Mouse (Mus musculus) telencephalon, adult 2 months (tissue): Measurements from ENCODE around the gene Mmp15.
"Not testable (repeated sequence)": the region's sequence is repeated elsewhere in the genome, so short reads cannot be mapped to it uniquely, and the experiment has no call there.

ENCODE experiments used
- DNase-seq: peaks from one replicate; pipeline ENCODE4 v3.0.0-alpha.2; 2011; ENCODE audit warnings: low read depth, low spot score

Gene Mmp15

DNA sequence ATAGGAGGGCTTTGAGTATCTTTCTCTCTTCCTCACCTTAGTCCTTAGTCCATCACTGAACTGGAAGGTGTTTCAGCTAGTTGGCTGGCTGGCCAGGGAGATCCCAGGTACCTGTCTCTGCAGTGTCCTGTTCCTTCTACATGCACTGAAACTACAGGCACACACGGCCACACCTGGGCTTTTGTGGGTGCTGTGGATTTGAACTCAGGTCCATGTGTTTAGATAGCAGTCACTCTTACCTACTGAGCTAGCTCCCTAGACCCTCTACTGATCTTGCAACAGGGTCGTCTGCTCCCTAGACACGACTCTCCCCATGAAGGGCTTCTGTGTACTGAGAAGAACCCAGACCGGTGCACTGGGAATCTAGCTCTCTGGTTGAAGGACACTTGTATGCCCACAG is 25.0 kb downstream of the Mmp15 start:
- no peak for DNase-seq

DNA sequence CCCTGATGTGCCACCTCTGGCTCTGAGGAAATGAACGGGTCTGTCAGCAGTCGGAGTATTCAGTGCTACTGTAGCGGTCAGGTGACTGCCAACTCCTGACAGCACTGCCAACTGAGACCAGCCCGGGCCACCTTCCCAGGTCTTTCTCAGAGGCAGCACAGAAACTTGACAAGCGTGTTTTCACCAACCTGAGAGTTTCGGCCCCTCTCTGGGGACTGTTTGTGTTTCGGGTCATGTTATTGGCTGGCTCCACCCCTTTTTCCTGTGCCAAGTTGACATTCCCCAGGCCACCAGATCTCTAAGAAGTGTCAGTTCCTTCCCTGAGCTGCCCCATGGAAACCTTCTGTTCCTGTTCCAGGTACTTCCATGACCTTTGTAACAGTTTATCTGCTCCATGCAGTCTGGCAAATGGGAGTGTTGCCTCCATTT is 25.8 kb downstream of the Mmp15 start:
- no peak for DNase-seq

DNA sequence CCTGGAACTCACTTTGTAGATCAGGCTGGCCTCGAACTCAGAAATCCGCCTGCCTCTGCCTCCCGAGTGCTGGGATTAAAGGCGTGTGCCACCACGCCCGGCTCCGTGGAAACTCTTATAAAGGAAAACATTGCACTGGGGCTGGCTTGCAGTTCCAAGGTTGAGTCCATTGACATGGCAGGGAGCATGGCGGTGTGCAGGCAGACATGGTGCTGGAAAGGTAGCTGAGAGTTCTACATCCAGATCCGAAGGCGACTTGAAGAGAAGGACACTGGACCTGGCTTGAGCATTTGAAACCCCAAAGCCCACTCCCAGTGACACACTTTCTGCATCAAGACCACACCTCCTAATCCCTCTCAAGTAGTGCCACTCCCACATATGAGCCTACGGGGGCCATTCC is 26.9 kb downstream of the Mmp15 start:
- DNase-seq: not testable (repeated sequence)

DNA sequence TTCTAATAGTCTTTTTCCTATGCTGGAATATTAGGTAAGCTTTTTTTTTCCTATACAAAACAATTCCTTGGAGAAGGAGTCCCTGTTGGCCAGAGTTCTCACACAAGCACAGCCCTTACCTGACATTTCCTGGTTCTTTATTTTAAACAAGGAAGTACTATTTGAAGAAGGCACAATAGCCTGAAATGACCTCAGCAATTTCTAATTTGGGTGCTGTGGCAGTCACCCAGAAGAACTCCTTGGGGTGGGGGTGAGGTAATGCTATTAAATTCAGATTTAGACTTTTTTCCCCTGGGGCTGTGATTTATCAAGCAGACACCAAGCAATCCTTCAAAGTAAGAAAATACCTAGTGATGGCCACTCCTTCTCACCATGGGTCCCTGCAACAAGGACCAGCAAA is 28.9 kb downstream of the Mmp15 start:
- DNase-seq: no peak

DNA sequence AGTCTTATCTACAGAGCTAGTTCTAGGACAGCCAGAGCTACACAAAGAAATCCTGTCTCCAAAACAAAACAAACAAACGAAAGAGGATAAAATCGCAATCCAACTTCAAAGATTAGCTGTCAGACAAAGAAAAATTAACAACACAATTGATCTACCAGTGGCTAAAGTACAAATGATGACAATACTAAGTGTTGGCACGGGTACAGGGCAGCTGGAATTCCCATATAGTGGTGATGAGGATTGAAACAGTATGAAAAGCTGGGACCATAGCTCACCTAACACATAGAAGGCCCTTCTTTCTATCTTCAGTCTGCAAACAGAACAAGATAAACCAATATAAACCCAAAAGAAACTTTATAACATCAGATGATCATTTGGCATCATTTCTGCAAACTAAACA is 29.5 kb downstream of the Mmp15 start:
- no peak for DNase-seq

DNA sequence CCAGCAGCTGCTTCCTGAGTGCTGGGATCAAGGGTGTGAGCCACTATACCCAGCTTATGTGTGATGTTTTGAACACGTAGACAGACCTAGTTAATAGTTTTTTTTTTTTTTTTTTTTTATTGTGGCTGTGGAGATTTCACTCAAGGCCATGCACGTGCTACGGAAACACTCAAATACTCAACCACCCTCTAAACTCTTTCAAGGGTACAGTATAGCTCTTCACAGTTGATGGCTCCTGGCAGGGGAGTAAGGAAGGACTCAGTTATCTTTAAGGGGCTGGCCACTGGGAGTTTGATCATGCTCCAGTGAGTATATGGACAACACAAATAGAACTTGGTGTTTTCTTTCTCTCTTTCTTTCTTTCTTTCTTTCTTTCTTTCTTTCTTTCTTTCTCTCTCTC is 32.4 kb downstream of the Mmp15 start:
- DNase-seq: no peak

DNA sequence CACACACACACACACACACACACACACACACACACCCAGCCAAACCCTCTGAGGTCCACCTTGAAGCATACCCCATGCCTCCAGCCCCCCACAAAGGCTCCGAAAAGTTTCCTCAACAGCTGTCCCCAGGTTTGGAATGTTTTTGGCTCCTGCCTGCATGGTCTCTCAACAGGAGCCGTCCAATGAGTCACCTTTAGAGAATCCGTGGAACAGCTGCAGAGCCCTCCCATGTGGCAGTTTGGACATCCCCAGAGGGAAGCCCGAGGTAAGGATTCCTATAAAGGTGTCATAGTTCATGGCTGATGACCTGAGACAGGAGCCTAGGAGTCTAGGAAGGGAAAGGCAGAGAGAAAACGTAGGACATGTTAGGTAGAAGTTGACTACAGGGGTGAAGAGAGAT is 34.0 kb downstream of the Mmp15 start:
- DNase-seq: no peak

DNA sequence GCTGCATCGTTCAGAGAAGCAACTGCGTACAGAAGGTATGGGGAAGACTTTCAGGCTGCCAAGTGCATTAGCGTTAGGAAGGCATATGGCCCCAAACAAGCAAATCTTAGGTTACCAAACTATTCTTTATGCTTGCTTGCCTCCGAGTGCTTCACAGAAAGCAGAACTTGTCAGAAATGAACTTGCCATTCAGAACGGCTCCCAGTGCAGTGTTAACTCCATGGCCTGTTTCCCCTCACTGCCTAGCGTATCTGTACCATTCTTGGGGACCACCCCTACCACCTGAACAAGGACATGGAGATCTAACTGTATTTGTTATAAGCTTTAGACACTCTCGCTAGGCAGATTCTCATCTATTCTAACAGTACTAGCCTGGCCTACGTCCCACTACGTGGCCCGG is 35.2 kb downstream of the Mmp15 start:
- no peak for DNase-seq

DNA sequence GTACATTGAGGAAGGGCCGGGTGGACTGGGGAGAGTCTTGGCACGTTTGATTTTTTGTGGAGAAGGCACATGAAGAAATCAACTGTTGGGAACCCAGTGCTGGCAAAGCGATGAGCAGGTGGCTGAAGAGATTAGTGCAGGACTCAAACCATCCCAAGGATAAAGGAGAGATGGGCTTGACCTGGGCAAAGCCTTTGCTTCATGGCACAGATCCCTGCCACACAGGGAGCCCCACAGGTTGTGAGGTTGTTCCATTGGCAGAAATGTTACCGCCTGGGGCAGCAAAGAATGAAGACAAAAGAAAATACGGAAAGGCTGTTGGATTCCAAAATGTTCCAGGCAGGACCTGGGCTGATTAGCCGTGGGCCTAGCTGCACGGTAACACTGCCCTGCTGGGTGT is 35.9 kb downstream of the Mmp15 start:
- no peak for DNase-seq

DNA sequence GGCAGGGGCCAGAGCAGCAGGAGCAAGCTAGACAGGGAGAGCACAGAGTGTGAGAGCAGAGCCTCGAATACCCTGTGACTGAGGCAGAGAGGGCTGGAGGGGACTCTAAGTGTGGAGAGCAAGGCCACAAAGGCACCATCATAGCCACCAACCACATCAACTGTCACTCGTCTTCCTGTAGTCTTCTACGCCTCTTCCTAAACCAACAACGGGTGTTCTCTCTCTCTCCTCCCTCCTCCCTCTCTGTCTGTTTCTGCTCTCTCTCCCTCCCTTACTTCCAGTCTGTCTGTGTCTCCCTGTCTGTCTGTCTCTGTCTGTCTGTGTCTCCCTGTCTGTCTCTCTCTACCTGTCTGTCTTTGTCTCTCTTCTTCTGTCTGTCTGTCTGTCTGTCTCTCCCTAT is 38.2 kb downstream of the Mmp15 start:
- no peak for DNase-seq

DNA sequence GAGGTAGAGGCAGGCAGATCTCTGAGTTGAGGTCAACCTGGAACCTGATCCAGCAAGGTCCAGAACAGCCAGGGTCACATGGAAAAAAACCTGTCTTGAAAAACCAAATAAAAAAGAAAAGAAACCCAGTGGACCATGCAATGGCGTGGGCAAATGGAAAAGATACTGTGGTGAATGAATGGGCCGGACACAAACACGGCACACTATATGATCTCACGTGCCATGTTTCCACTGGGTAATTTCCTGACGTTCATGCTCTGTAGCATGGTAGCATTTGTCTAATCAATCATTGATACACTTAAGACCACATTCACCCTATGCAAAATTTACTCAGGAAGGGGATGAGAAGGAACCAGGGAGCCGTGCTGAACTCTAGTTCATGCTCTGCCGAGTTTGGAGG is 39.0 kb downstream of the Mmp15 start:
- no peak for DNase-seq

DNA sequence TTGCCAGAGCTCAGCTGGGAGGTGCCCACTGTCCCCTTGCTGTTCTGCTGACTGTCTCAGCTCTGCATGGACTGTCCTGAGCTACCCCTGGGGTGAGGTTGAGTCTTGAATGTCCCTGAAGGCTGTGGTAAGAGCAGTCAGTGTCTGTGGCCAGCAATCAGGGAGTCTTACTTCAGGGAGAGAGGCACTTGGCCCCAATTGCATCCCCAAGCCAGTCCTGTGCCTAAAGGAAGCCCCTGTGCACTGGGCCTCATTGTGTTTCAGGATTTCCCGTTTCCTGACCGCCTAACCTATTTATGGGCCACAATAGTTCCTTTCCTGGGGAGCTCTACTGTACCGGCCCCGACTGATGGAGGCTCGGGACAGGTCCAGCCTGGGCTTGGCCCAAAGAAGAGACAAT is 40.5 kb downstream of the Mmp15 start:
- no peak for DNase-seq

DNA sequence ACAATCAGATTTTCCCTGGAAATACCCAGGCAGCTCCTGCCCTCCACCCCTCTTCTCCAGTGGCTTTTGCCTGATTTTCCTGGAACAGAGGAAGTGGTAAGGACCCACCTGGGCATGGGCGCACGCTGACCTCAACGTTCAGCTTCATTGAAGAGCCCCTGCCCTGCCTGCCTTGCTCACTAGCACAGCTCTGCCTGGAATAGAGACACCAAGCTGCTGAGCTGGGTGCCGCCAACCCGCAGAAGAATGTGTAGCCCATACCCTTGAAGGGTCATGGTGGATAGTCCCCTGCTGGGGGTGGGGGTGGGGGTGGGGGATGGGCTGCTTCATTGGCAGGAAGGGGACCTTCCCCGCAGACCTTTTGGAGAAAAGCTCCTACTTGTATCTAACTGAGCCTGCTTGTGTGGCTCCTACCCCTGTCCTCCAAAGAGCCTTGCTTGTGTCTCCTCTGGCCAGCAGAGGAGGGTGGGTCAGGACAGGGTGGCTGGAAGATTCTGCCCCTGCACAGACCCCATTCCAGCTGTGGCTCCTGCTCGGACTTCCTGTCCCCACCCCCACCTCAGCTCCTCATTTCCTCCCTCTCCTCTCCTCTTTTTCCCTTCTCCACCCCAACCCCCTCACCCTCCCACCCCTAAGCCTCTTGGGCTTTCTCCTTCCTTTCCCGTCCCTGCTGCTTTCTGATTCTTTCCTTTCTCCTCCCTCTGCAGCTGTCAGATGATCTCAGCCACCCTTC is 43.3 kb downstream of the Mmp15 start:
- no peak for DNase-seq

DNA sequence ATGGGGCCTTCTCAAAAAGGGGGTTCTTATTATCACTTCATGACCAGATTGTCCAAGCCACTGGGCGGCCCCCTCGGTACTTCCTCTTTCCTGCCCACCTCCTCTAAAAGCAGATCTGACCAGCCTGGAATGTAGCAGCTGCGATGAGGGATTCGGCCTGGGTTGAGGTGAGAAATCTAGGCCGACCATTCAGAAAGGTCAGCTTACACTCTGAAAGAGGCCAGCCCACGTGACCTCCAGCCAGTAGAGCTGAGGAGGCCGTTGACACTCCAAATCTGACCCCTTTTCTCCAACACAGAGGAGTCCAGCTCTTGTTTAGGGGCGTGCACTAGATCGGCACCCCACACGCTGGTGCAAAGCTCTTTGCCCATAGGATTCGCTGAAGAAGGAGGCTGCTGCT is 44.7 kb downstream of the Mmp15 start:
- DNase-seq: no peak

DNA sequence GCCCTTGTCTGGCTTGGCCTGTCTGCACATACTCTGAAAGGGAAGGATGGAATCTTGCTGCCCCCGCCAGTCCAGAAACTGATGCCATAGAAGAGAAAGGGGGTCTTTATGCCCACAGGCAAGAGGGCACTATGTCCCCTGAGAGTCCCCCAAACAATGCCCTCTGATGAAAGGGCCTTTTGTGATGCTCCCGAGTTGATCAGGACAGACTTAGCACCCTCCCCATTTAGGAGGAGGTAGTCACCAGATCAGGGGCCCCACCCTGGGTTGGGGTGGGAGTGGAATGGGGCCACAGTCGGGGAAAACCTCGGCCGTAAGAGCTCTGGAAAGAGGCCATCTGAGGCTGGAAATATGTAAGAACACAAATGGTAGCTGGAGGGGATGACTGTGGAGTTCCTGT is 45.1 kb downstream of the Mmp15 start:
- DNase-seq: no peak

DNA sequence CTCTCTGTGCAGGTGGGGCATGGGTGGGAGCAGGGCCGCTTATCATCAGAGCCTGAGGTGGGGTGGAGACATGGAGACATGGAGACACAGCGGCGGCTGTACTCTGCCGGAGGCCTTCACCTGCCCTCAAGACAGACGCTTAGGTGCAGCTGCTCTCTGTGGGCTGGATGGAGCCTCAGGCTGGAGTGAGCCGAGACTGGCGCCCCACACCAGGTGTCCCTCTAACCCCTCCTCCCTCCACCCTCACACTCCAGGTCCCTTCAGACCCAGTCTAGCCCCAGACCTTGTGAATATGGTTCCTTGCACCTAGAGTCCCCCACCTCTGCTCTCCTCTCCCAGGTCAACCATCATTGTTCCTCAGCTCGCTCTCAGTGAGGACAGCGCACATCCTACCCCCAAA is 47.1 kb downstream of the Mmp15 start:
- no peak for DNase-seq

DNA sequence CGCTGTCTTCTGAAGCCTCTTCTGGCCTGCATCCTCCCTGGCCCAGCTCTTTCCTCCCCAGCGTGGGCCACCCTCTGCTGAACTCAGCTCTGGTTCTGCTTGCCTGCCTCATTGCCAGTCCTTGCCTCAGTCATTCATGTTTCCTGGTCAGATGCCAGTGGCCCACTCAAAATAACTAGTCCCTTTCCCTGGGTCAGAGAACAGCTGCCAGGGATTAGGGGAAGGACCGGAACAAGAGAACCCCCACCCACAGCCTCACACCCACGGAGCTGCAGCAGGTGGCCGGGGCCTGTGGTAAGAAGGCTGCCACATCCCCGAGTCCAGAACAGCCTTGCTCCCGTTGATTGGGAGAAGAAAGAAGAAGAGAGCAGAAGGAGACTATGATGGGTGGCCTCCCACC is 49.0 kb downstream of the Mmp15 start:
- no peak for DNase-seq

DNA sequence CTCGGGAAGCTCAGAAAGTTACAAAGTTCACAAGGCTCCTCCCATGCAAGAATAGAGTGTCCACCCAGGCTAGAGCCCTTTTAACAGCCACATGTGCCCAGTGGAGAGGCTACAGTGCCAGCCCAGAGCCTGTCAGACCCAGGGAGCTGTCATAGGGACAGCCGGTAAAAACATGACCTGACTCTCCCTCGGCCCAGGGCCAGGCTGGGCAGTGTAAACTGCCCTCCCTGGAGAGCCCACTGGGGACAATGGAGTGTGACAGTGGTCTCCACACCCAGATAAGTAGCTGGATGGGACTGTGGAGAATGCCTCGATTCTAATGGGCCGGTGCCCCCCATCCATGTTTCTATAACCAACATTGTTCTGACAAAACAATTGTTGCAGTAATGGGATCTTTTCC is 57.5 kb downstream of the Mmp15 start:
- DNase-seq: no peak

DNA sequence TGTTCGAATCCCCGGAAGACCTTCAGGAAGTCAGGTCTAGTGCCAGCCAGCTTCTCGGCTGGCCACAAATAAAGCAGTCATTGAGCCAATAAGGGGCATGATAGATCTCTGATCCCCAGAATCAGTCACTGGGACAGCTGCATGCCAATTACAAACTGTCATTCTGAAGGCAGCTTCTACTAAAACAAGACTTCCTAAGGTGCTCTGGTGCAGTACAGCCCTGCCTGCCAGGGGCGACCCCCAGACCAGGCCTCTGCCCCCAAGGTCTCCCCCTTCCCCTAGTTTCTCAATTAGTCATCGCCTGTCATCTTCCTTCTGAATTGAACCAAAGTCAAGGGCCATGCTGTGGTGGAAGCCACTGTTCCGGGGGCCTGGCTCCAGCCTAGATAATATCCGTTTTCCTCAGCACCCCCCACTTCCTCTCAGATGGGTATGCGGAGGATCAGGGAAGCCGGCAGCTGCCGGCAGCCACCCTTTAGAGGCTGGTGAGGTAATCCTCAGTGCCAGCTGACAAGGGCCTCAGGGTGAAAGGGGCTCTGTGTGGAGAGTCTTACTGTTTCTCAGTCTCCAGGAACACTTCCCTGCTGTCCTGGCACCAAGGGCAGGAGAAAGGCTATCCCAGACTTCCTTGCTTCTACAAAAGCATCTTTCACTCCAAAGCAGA is 59.4 kb downstream of the Mmp15 start:
- no peak for DNase-seq

DNA sequence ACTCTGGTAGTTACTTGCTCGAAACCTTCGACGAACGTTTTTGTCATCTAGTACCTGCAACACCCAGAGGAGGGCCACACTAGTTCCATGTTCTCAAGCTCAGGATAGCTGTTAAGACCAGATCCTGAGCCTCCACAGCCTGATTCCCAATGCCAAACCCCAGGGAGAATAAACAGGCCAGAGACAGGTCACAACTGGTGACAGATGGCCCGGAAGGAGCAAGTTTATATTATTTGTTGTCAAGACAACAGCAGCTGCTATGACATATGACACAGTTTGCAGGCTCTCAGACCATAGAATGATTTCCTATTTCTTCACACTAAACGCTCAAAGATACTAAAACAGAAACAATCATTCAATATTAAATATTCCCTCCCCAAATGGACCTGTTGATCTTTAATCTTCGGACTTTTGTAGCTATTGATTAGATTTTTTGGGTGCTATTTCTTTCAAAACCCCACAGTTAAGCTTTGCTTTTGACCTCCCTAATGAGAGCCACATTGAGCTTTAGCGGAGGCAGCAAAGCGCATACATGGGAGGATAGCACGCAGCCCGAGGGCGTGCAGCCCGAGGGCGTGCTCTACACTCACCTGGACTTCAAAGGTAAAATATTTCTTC is 70.2 kb downstream of the Mmp15 start:
- no peak for DNase-seq
